Mouse (Mus musculus) heart, embryonic 15.5 days (tissue): ENCODE measurements around the gene Tgfa. TPM values are rescaled to one million over a fixed set of nuclear protein-coding genes. Genes with fewer than 3 reads are reported as not detected.

Source experiments
- ATAC-seq: fragments of 200-750 bp; cut with Nextera tagmentation; replicated peaks from 2 replicates; pipeline ENCODE4 v1.8.0; 2017; ENCODE audit warnings: low read depth, moderate TSS enrichment; ENCODE audit not compliant: insufficient number of reproducible peaks, insufficient read depth, low FRiP score
- H3K27ac ChIP-seq: fragments of 300-500 bp; sonication (generic); 2 replicates; pipeline ENCODE4 v1.5.1; 2015; ENCODE audit warnings: mild to moderate bottlenecking, inconsistent platforms
- H3K27me3 ChIP-seq: fragments of 300-500 bp; sonication (generic); 2 replicates; pipeline ENCODE4 v1.6.1; 2015; ENCODE audit warnings: inconsistent platforms
- H3K36me3 ChIP-seq: fragments of 300-500 bp; sonication (generic); 2 replicates; pipeline ENCODE4 v1.6.1; 2015; ENCODE audit warnings: mild to moderate bottlenecking, inconsistent platforms
- H3K4me1 ChIP-seq: fragments of 300-500 bp; sonication (generic); replicated peaks from 2 replicates; pipeline ENCODE4 v1.6.1; 2015; ENCODE audit warnings: inconsistent platforms
- H3K4me2 ChIP-seq: fragments of 300-500 bp; sonication (generic); 2 replicates; pipeline ENCODE4 v1.6.1; 2015; ENCODE audit warnings: inconsistent platforms, mild to moderate bottlenecking, moderate library complexity
- H3K4me3 ChIP-seq: fragments of 300-500 bp; sonication (generic); 2 replicates; pipeline ENCODE4 v1.5.1; 2015; ENCODE audit warnings: mild to moderate bottlenecking, inconsistent platforms
- H3K9ac ChIP-seq: fragments of 300-500 bp; sonication (generic); 2 replicates; pipeline ENCODE4 v1.6.1; 2015; ENCODE audit warnings: mild to moderate bottlenecking, inconsistent platforms
- H3K9me3 ChIP-seq: fragments of 300-500 bp; sonication (generic); replicated peaks from 2 replicates; pipeline ENCODE4 v1.6.1; 2016; ENCODE audit warnings: inconsistent platforms
- WGBS: fragments of 180-500 bp; shearing (Covaris S2); methylation state at CpG from one replicate; pipeline ENCODE4 v1.1.7; 2015; ENCODE audit warnings: mixed read lengths; 5-methylcytosine and 5-hydroxymethylcytosine counted together
- polyA plus RNA-seq: library from polyadenylated mRNA; unstranded; fragments of >200 nt; fragmentation: Nextera tagmentation; extraction: Ambion mirVana; gene quantifications from 2 replicates; pipeline ENCODE4 v1.2.1, GENCODE M21; 2015

The Tgfa gene
- polyA plus RNA-seq, 1 experiment from 2014 or later = 2.3 TPM

DNA sequence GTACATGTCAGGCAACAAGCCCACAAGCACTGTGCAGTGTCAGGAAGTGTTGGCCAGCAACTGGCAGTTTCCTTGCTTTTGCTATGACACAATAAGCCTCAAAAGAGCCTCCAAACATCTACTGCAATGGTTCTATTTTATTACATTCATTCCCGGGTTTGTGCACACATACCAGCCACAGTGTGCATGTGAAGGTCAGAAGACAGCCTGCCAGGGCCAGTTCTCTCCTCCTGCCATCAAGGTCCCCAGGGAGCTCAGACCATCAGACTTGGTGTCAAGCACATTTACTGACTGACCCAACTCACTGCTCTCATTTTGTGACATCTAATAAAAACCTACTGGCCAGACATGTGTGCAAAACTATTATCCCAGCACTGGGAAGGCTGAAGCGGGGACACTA lies 104.4 kb downstream of the Tgfa start:
- H3K36me3 ChIP-seq = no peaks in the 10 kb centered on the region
- ATAC-seq = no peak
- no peak overlapping the region for H3K27ac ChIP-seq
- 76% methylated on average over 2 of the region's 2 CpGs for WGBS
- H3K4me1 ChIP-seq = no peaks in the 10 kb centered on the region
- no peak overlapping the region for H3K4me2 ChIP-seq
- H3K9ac ChIP-seq = no peak overlapping the region
- H3K9me3 ChIP-seq = no peaks in the 10 kb centered on the region
- H3K27me3 ChIP-seq = no peaks in the 10 kb centered on the region
- no peak overlapping the region for H3K4me3 ChIP-seq

GRCm38 (mm10) chr6:86305680-86306079 lies 110.7 kb downstream of the Tgfa start:
- H3K36me3 ChIP-seq = no peaks in the 10 kb centered on the region
- H3K4me3 ChIP-seq = no peak overlapping the region
- no peak overlapping the region for H3K27ac ChIP-seq
- H3K9ac ChIP-seq = no peak overlapping the region
- H3K4me2 ChIP-seq = no peak overlapping the region
- 67% methylated on average over 4 of the region's 4 CpGs for WGBS
- H3K4me1 ChIP-seq = no peaks in the 10 kb centered on the region
- H3K27me3 ChIP-seq = no peaks in the 10 kb centered on the region
- ATAC-seq = no peak
- H3K9me3 ChIP-seq = no peaks in the 10 kb centered on the region

- Histone ChIP-seq H3K9ac (no peak overlapping the region), H3K4me1 (no peaks in the 10 kb centered on the region; the same call in 1 of the 2 replicates), H3K9me3 (no peaks in the 10 kb centered on the region), H3K36me3 (no peaks in the 10 kb centered on the region), H3K27me3 (no peaks in the 10 kb centered on the region), H3K27ac (no peak overlapping the region), H3K4me3 (no peak overlapping the region), H3K4me2 (no peak overlapping the region)
- WGBS = 89% methylated on average over 1 of the region's 1 CpGs
- ATAC-seq = no peak
These were observed 119.0 kb downstream of the Tgfa start for GRCm38 (mm10) chr6:86314011-86314410.

GRCm38 (mm10) chr6:86317066-86317465 lies 122.0 kb downstream of the Tgfa start:
- no peak for ATAC-seq
- Histone ChIP-seq H3K4me2 (no peak overlapping the region), H3K4me3 (no peak overlapping the region), H3K9ac (no peak overlapping the region), H3K36me3 (no peaks in the 10 kb centered on the region), H3K4me1 (no peaks in the 10 kb centered on the region; the same call in 1 of the 2 replicates), H3K27ac (no peak overlapping the region), H3K9me3 (no peaks in the 10 kb centered on the region), H3K27me3 (no peaks in the 10 kb centered on the region)
- WGBS = 42% methylated on average over 1 of the region's 1 CpGs

GRCm38 (mm10) chr6:86318855-86319254 lies 123.8 kb downstream of the Tgfa start:
- H3K27me3 ChIP-seq = no peaks in the 10 kb centered on the region
- no peak overlapping the region for H3K4me2 ChIP-seq
- no peaks in the 10 kb centered on the region for H3K36me3 ChIP-seq
- H3K27ac ChIP-seq = no peak overlapping the region
- H3K4me3 ChIP-seq = no peak overlapping the region
- ATAC-seq = no peak
- no peaks in the 10 kb centered on the region for H3K9me3 ChIP-seq
- no peak overlapping the region for H3K9ac ChIP-seq
- WGBS = 28% methylated on average over 4 of the region's 4 CpGs
- H3K4me1 ChIP-seq = no peaks in the 10 kb centered on the region; the same call in 1 of the 2 replicates

DNA sequence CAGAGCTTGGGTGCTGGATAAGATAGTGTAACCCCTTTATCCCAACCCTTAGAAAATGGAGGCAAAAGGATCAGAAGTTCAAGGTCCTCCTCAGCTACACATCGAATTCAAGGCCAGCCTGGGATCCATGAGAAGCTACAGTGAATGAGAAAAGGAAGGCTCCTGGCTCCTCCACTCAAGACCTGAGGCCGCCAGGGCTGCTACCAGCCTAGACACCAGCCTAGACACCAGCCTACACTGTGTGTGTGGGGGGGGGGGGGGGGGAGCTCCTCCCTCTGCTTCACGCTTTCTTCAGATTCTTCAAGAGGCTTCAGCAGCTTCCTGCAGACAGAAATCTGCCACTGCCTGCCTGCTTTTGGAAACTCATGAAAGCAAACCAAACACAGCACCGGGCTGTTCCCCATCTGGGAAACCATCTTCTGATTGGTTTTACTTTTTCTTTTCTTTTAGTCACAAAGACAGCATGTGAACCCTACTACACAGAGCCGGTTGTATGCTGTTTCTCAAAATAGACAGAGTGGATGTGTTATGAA lies 127.1 kb downstream of the Tgfa start:
- WGBS = 83% methylated on average over 5 of the region's 5 CpGs
- H3K4me2 ChIP-seq = no peak overlapping the region
- H3K27ac ChIP-seq = no peak overlapping the region
- no peaks in the 10 kb centered on the region for H3K9me3 ChIP-seq
- ATAC-seq = no peak
- no peaks in the 10 kb centered on the region; the same call in 1 of the 2 replicates for H3K4me1 ChIP-seq
- no peak overlapping the region for H3K9ac ChIP-seq
- no peaks in the 10 kb centered on the region for H3K36me3 ChIP-seq
- no peaks in the 10 kb centered on the region for H3K27me3 ChIP-seq
- H3K4me3 ChIP-seq = no peak overlapping the region

GRCm38 (mm10) chr6:86322991-86323390 lies 128.0 kb downstream of the Tgfa start:
- ATAC-seq = no peak
- H3K9me3 ChIP-seq = no peaks in the 10 kb centered on the region
- H3K4me1 ChIP-seq = no peaks in the 10 kb centered on the region; the same call in 1 of the 2 replicates
- H3K27me3 ChIP-seq = no peaks in the 10 kb centered on the region
- no peak overlapping the region for H3K4me2 ChIP-seq
- H3K4me3 ChIP-seq = no peak overlapping the region
- no peak overlapping the region for H3K9ac ChIP-seq
- H3K36me3 ChIP-seq = no peaks in the 10 kb centered on the region
- WGBS = 89% methylated on average over 9 of the region's 9 CpGs
- H3K27ac ChIP-seq = no peak overlapping the region

- no peaks in the 10 kb centered on the region for H3K27me3 ChIP-seq
- H3K36me3 ChIP-seq = no peaks in the 10 kb centered on the region
- H3K4me1 ChIP-seq = no peaks in the 10 kb centered on the region
- no peak overlapping the region for H3K27ac ChIP-seq
- no peaks in the 10 kb centered on the region for H3K9me3 ChIP-seq
- no peak overlapping the region for H3K9ac ChIP-seq
- H3K4me3 ChIP-seq = no peak overlapping the region
- H3K4me2 ChIP-seq = no peak overlapping the region
- ATAC-seq = no peak
- WGBS = 77% methylated on average over 3 of the region's 3 CpGs
These were observed 129.4 kb downstream of the Tgfa start for GRCm38 (mm10) chr6:86324400-86324799.

Other genes with a start within 250 kb of the Tgfa start
- 36.9 and 37.6 TPM in 2 replicates for gene Dusp11, start 233.6 kb upstream of the Tgfa start, polyA plus RNA-seq
- gene Figla, start 179.1 kb upstream of the Tgfa start, polyA plus RNA-seq = not detected in 2 replicates
- gene Add2, start 166.5 kb upstream of the Tgfa start, polyA plus RNA-seq = 1.6 and 5.0 TPM in 2 replicates
- 78.0 and 87.2 TPM in 2 replicates for gene Fam136a, start 170.4 kb downstream of the Tgfa start, polyA plus RNA-seq
- 261 and 274 TPM in 2 replicates for gene Snrpg, start 176.1 kb downstream of the Tgfa start, polyA plus RNA-seq
- 49.8 and 54.7 TPM in 2 replicates for gene Pcyox1, start 201.9 kb downstream of the Tgfa start, polyA plus RNA-seq
- 109 and 119 TPM in 2 replicates for gene Tia1, start 209.0 kb downstream of the Tgfa start, polyA plus RNA-seq
- gene Gm44790, start 231.4 kb downstream of the Tgfa start, polyA plus RNA-seq = 1.1 TPM in 1 of 2 replicates, not detected in the other
- gene C87436, start 243.2 kb downstream of the Tgfa start, polyA plus RNA-seq = 15.1 and 17.3 TPM in 2 replicates